Mouse (Mus musculus): ENCODE results near the gene Ralgps1. TPM values are rescaled to one million over a fixed set of nuclear protein-coding genes. Genes with fewer than 3 reads are reported as not detected.
A peak's percentile ranks its signal among the peaks of the same experiment; 100 is the strongest.

Gene Ralgps1
- polyA plus RNA-seq, 1 experiment: 20.4 TPM

DNA sequence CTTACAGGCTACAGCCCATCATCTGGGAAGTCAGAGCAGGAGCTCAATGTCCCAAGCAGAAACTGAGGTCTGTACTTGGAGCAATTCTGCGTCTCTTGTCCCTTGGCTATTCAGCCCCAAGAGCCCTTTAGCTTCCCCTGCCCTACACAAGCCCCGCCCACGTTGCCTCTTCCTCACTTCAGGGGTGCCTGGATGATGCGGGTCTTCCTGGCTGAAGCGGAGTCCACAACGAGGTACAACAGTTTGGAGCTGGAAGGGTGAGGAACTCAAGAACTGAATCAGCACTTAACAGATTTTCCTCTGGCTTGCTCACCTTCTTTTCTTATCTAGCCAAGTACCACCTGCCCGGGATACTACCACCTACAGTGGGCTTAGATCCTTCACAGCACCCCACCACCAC lies 239.0 kb downstream of the Ralgps1 start:
- no peak for TF ChIP-seq POLR2A (IDR thresholded peaks at IDR 0.05; ENCODE audit: control insufficient read depth, extremely low read depth, insufficient read depth, low read length, poor library complexity)
- TF ChIP-seq CTCF (IDR thresholded peaks at IDR 0.05; ENCODE audit: borderline replicate concordance, control insufficient read depth, extremely low read depth, insufficient read depth, low read length, poor library complexity): no peak
- Histone ChIP-seq H3K27me3 (ENCODE audit: control insufficient read depth, insufficient read depth, low read length) (no peaks in the 10 kb centered on the region), H3K4me1 (replicated peaks; ENCODE audit: control insufficient read depth, insufficient read depth, low read length) (peaks cover 19% of the 10 kb centered on the region), H3K36me3 (ENCODE audit: control insufficient read depth, insufficient read depth, low read length) (no peaks in the 10 kb centered on the region), H3K27ac (ENCODE audit: control insufficient read depth, insufficient read depth, low read length) (no peak overlapping the region), H3K4me3 (ENCODE audit: control insufficient read depth, insufficient read depth, low read length) (no peak overlapping the region)
- WGBS: 12% methylated on average over 7 of the region's 7 CpGs
- peak; percentile 13 for DNase-seq

DNA sequence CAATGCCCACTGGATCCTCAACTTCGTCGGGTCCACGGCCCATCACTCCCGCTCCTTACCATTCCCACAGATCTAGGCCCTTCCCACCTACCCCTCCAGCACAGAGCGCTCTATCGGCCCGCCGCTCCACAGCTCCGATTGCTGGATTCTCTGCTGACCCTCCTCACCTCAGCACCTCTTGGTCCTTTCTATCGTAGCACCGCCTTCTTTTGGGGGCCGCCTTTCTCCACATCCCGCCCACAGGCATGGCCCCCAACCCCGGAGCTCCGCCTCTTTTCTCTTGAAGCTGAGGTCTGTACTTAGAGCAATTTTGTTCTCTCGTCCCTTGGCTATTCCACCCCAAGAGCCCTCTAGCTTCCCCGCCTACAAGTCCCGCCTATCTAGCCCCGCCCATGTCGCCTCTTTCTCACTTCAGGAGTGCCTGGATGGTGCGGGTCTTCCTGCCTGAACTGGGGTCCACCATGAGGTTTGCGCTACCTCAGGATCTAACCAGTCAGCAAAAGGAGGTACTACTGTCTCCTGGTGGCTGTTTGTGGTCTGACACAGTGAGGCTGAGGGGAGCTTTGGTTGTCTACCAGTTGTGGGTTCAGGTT lies 239.7 kb downstream of the Ralgps1 start, which contains the start of gene Garnl3:
Gene Garnl3, minus strand, starts transcription at position 155 of the 593 bp plus-strand sequence.
- 1% methylated on average over 22 of the region's 22 CpGs for WGBS
- H3K4me3 ChIP-seq (ENCODE audit: control insufficient read depth, insufficient read depth, low read length): peak within 1 kb of the TSS; percentile 48
- peak; percentile 21; the same call in 1 of the 2 replicates for TF ChIP-seq POLR2A (IDR thresholded peaks at IDR 0.05; ENCODE audit: control insufficient read depth, extremely low read depth, insufficient read depth, low read length, poor library complexity)
- TF ChIP-seq CTCF (IDR thresholded peaks at IDR 0.05; ENCODE audit: borderline replicate concordance, control insufficient read depth, extremely low read depth, insufficient read depth, low read length, poor library complexity): peak; percentile 69; the same call in 1 of the 2 replicates
- no peaks in the 10 kb centered on the region for H3K36me3 ChIP-seq (ENCODE audit: control insufficient read depth, insufficient read depth, low read length)
- DNase-seq: peak; percentile 73
- no peak within 1 kb of the TSS for H3K27ac ChIP-seq (ENCODE audit: control insufficient read depth, insufficient read depth, low read length)
- H3K4me1 ChIP-seq (replicated peaks; ENCODE audit: control insufficient read depth, insufficient read depth, low read length): peaks cover 19% of the 10 kb centered on the region
- H3K27me3 ChIP-seq (ENCODE audit: control insufficient read depth, insufficient read depth, low read length): no peaks in the 10 kb centered on the region

DNA sequence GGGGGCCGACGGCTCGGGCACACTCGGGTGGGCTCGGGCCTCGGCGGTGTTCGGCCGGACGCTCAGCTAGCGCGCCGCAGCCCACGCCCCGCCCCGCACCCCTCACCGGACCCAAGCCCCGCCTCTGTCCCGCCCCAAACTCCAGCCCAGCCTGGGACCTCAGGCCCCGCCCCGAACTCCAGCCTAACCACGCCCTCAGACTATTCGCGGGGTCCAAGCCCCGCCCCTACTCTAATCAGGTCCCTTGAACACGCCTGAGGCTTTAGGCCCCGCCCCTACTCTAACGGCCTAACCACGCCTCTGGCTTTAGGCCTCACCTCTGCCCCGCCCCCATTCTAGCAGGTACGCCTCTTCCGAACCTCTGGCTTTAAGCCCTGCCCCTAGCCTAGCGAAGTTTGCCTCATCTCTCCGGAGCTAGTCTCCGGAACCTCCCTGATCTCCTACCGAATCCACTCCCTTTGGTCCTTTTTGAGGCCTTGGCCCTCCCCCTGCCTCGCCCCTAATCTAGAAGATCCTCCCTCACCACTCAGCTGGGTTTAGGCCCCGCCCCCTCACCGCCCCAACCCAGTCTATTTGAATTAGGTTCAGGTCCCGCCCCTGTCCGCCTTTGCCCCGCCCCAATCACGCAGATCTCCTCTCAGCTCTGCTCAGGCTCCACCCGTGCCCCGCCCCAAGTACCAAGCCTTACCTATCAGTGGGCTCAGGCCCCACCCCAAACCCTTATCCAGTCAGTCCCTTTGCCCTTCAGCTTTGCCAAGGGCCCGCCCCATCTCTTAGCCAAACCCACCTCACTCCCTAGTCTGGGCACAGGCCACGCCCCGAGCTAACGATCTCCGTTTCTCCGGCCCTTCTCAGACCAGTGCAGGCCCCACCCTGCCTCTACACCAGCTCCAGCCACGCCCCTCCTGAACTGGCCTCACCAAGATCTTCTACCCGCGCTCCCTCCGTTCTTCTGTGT lies 240.5 kb downstream of the Ralgps1 start:
- no peak overlapping the region for H3K27ac ChIP-seq (ENCODE audit: control insufficient read depth, insufficient read depth, low read length)
- DNase-seq: peak; percentile 89
- TF ChIP-seq POLR2A (IDR thresholded peaks at IDR 0.05; ENCODE audit: control insufficient read depth, extremely low read depth, insufficient read depth, low read length, poor library complexity) (no peak), CTCF (IDR thresholded peaks at IDR 0.05; ENCODE audit: borderline replicate concordance, control insufficient read depth, extremely low read depth, insufficient read depth, low read length, poor library complexity) (no peak)
- no peaks in the 10 kb centered on the region for H3K27me3 ChIP-seq (ENCODE audit: control insufficient read depth, insufficient read depth, low read length)
- 2% methylated on average over 55 of the region's 55 CpGs for WGBS
- peak overlapping the region; percentile 48 for H3K4me3 ChIP-seq (ENCODE audit: control insufficient read depth, insufficient read depth, low read length)
- H3K36me3 ChIP-seq (ENCODE audit: control insufficient read depth, insufficient read depth, low read length): no peaks in the 10 kb centered on the region
- H3K4me1 ChIP-seq (replicated peaks; ENCODE audit: control insufficient read depth, insufficient read depth, low read length): peaks cover 19% of the 10 kb centered on the region

DNA sequence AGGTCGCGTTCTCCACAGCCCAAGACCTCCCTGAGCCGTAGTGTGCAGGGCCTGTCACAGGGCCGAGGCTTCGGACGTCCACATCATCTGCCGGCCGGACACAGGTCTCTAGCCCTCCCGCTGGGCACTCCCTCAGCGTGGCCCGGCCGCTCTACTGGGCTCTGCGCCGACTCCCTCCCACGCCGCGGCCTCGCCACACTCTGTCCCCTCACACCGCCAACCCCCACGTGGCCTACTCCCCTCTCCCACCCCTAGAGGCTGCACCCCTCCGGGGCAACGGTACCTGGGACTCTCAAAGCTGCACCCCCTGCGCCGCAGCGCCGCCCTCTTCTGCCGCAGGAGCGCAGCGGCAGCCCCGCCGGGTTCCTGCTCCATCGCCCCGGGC lies 241.2 kb downstream of the Ralgps1 start:
- under 1% methylated on average over 33 of the region's 33 CpGs for WGBS
- no peak for DNase-seq
- TF ChIP-seq CTCF (IDR thresholded peaks at IDR 0.05; ENCODE audit: borderline replicate concordance, control insufficient read depth, extremely low read depth, insufficient read depth, low read length, poor library complexity) (no peak; the same call in 1 of the 2 replicates), POLR2A (IDR thresholded peaks at IDR 0.05; ENCODE audit: control insufficient read depth, extremely low read depth, insufficient read depth, low read length, poor library complexity) (no peak)
- Histone ChIP-seq H3K27ac (ENCODE audit: control insufficient read depth, insufficient read depth, low read length) (no peak overlapping the region), H3K27me3 (ENCODE audit: control insufficient read depth, insufficient read depth, low read length) (no peaks in the 10 kb centered on the region), H3K4me1 (replicated peaks; ENCODE audit: control insufficient read depth, insufficient read depth, low read length) (peaks cover 19% of the 10 kb centered on the region), H3K36me3 (ENCODE audit: control insufficient read depth, insufficient read depth, low read length) (no peaks in the 10 kb centered on the region), H3K4me3 (ENCODE audit: control insufficient read depth, insufficient read depth, low read length) (peak overlapping the region; percentile 48)

DNA sequence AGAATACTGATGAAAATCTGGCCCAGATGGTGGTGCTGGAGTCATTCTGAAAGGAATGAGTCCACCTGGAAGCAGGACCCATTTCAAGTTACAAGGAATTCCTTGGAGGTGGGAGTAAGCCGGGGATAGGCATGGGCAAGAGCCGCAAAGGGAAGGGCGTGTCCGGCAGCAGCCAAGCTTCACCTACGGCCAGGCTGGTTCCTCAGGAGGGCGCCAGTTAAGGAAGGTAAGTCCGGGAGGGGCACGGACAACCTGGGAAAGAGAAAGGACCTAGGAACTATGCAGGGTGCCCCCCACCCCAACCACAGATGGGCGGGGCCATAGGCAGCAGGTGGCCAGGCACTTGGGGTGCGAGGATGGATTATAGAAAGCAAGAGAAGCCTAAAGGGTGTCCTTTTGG lies 241.6 kb downstream of the Ralgps1 start:
- peaks cover 19% of the 10 kb centered on the region for H3K4me1 ChIP-seq (replicated peaks; ENCODE audit: control insufficient read depth, insufficient read depth, low read length)
- no peaks in the 10 kb centered on the region for H3K27me3 ChIP-seq (ENCODE audit: control insufficient read depth, insufficient read depth, low read length)
- H3K27ac ChIP-seq (ENCODE audit: control insufficient read depth, insufficient read depth, low read length): no peak overlapping the region
- DNase-seq: peak; percentile 29
- no peaks in the 10 kb centered on the region for H3K36me3 ChIP-seq (ENCODE audit: control insufficient read depth, insufficient read depth, low read length)
- WGBS: 5% methylated on average over 10 of the region's 10 CpGs
- peak overlapping the region; percentile 48 for H3K4me3 ChIP-seq (ENCODE audit: control insufficient read depth, insufficient read depth, low read length)
- no peak for TF ChIP-seq CTCF (IDR thresholded peaks at IDR 0.05; ENCODE audit: borderline replicate concordance, control insufficient read depth, extremely low read depth, insufficient read depth, low read length, poor library complexity)
- TF ChIP-seq POLR2A (IDR thresholded peaks at IDR 0.05; ENCODE audit: control insufficient read depth, extremely low read depth, insufficient read depth, low read length, poor library complexity): no peak

DNA sequence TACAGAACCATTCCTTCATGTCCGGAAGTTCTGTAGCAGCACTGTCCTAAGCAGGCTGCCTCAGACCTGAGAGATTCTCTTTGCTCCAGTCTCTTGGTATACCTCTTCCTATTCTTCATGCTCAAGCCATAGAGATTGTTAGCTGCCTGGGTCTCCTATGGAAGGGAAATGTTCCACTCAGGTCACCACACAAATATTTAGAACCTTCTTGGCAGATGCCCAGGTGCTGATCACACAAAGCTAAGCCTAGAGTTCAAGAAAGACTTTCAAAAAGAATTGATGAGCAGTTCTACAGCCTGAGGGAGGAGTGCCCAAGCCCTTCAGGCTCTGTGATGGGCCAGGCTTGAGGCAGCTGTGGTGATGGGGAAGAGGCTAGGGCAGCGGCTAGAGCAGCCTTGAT lies 242.3 kb downstream of the Ralgps1 start:
- Histone ChIP-seq H3K27me3 (ENCODE audit: control insufficient read depth, insufficient read depth, low read length) (no peaks in the 10 kb centered on the region), H3K27ac (ENCODE audit: control insufficient read depth, insufficient read depth, low read length) (no peak overlapping the region), H3K36me3 (ENCODE audit: control insufficient read depth, insufficient read depth, low read length) (no peaks in the 10 kb centered on the region), H3K4me1 (replicated peaks; ENCODE audit: control insufficient read depth, insufficient read depth, low read length) (peaks cover 19% of the 10 kb centered on the region), H3K4me3 (ENCODE audit: control insufficient read depth, insufficient read depth, low read length) (no peak overlapping the region)
- no peak for DNase-seq
- 75% methylated on average over 2 of the region's 2 CpGs for WGBS
- TF ChIP-seq POLR2A (IDR thresholded peaks at IDR 0.05; ENCODE audit: control insufficient read depth, extremely low read depth, insufficient read depth, low read length, poor library complexity): no peak
- TF ChIP-seq CTCF (IDR thresholded peaks at IDR 0.05; ENCODE audit: borderline replicate concordance, control insufficient read depth, extremely low read depth, insufficient read depth, low read length, poor library complexity): no peak

Data from thymus, adult 2 months (tissue).